Mouse (Mus musculus) forelimb bud, embryonic 11.5 days (tissue): ENCODE data around the gene Ces4a.
A peak's percentile ranks its signal among the peaks of the same experiment; 100 is the strongest.
"Not testable (repeated sequence)": the region's sequence is repeated elsewhere in the genome, so short reads cannot be mapped to it uniquely, and the experiment has no call there.

Experiments used
- DNase-seq: peaks from one replicate; pipeline ENCODE4 v3.0.0-alpha.2; 2012; ENCODE audit warnings: low read depth, low spot score

Gene Ces4a

GRCm38 (mm10) chr8:105170041-105170380 lies 38.4 kb downstream of the Ces4a start:
- DNase-seq, result no peak

- peak; percentile 97 for DNase-seq
These were observed 38.9 kb downstream of the Ces4a start, which contains the start of gene Cbfb for GRCm38 (mm10) chr8:105170381-105171115. TSS of gene Cbfb (plus strand) at chr8:105170674.

- DNase-seq, result peak; percentile 39
These were observed 39.8 kb downstream of the Ces4a start for GRCm38 (mm10) chr8:105171116-105172002.

- DNase-seq, result no peak
These were observed 40.4 kb downstream of the Ces4a start for GRCm38 (mm10) chr8:105172003-105172362.

GRCm38 (mm10) chr8:105175287-105175686 lies 43.7 kb downstream of the Ces4a start:
- not testable (repeated sequence) for DNase-seq

- no peak for DNase-seq
These were observed 46.7 kb downstream of the Ces4a start for GRCm38 (mm10) chr8:105178211-105178800.

- no peak for DNase-seq
These were observed 50.6 kb downstream of the Ces4a start for GRCm38 (mm10) chr8:105182201-105182600.

GRCm38 (mm10) chr8:105186467-105187005 lies 54.9 kb downstream of the Ces4a start:
- DNase-seq, result no peak

GRCm38 (mm10) chr8:105192182-105192581 lies 60.6 kb downstream of the Ces4a start:
- DNase-seq, result no peak
